Mouse (Mus musculus) brain, embryonic 14.5 days (tissue): ENCODE results near the gene Mrps22.

Experiments used
- CTCF ChIP-seq: fragments of 200-500 bp; IDR thresholded peaks from 2 replicates; pipeline ENCODE4 v1.5.1; 2012; ENCODE audit warnings: inconsistent platforms, mild to moderate bottlenecking, moderate library complexity, borderline replicate concordance; ENCODE audit not compliant: insufficient read depth, insufficient read length; ENCODE audit errors: extremely low read depth
- POLR2A ChIP-seq: fragments of 200-500 bp; IDR thresholded peaks from 2 replicates; pipeline ENCODE4 v1.6.1; 2012; ENCODE audit warnings: mild to moderate bottlenecking, inconsistent platforms, borderline replicate concordance; ENCODE audit not compliant: poor library complexity, insufficient read depth, insufficient read length, severe bottlenecking; ENCODE audit errors: extremely low read depth

DNA sequence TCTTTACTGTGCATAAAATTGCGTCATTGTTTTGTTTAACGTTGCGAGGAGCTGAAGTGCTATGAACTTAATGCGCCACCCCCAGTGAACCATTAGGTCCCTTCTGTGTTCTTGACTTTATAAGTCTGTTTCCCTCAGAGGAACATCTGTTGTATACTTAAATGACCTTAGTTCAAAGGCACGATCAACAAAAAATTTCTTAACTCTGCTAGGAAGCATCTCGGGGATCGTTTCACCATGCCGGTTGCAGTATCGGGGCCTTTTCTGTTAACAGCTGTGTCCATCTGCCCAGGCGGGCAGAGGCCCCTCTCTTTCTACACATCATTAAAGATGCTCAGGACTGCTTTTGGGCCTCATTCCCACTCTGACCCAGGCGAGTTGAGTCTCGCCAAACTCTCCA is 46.0 kb upstream of the Mrps22 start:
- TF ChIP-seq CTCF (no peak), POLR2A (no peak)
